Mouse (Mus musculus) heart, embryonic 12.5 days (tissue): ENCODE data around the gene Hist1h3c. TPM values are rescaled to one million over a fixed set of nuclear protein-coding genes. Genes with fewer than 3 reads are reported as not detected.
"Not testable (repeated sequence)": the region's sequence is repeated elsewhere in the genome, so short reads cannot be mapped to it uniquely, and the experiment has no call there.

Experiments
- ATAC-seq: fragments of 200-750 bp; cut with Nextera tagmentation; 2 replicates; pipeline ENCODE4 v1.8.0; 2017; ENCODE audit warnings: moderate TSS enrichment, moderate library complexity; ENCODE audit not compliant: insufficient number of reproducible peaks, low FRiP score
- H3K27ac ChIP-seq: fragments of 300-500 bp; sonication (generic); 2 replicates; pipeline ENCODE4 v1.5.1; 2016; ENCODE audit warnings: mild to moderate bottlenecking, moderate library complexity; ENCODE audit not compliant: poor library complexity, severe bottlenecking
- H3K27me3 ChIP-seq: fragments of 300-500 bp; sonication (generic); replicated peaks from 2 replicates; pipeline ENCODE4 v1.6.1; 2016; ENCODE audit warnings: mild to moderate bottlenecking, moderate library complexity
- H3K36me3 ChIP-seq: fragments of 300-500 bp; sonication (generic); 2 replicates; pipeline ENCODE4 v1.6.1; 2016; ENCODE audit warnings: mild to moderate bottlenecking, moderate library complexity
- H3K4me1 ChIP-seq: fragments of 300-500 bp; sonication (generic); replicated peaks from 2 replicates; pipeline ENCODE4 v1.6.1; 2016; ENCODE audit warnings: mild to moderate bottlenecking
- H3K4me2 ChIP-seq: fragments of 300-500 bp; sonication (generic); 2 replicates; pipeline ENCODE4 v1.6.1; 2016; ENCODE audit warnings: mild to moderate bottlenecking, moderate library complexity
- H3K4me3 ChIP-seq: fragments of 300-500 bp; sonication (generic); 2 replicates; pipeline ENCODE4 v1.5.1; 2016; ENCODE audit warnings: mild to moderate bottlenecking
- H3K9ac ChIP-seq: fragments of 300-500 bp; sonication (generic); 2 replicates; pipeline ENCODE4 v1.6.1; 2016; ENCODE audit warnings: mild to moderate bottlenecking, moderate library complexity
- H3K9me3 ChIP-seq: fragments of 300-500 bp; sonication (generic); replicated peaks from 2 replicates; pipeline ENCODE4 v1.6.1; 2016; ENCODE audit warnings: mild to moderate bottlenecking, moderate library complexity
- WGBS: fragments of 180-500 bp; shearing (Covaris S2); methylation state at CpG from one replicate; pipeline ENCODE4 v1.1.7; 2016; 5-methylcytosine and 5-hydroxymethylcytosine counted together
- polyA plus RNA-seq: library from polyadenylated mRNA; unstranded; fragments of >200 nt; fragmentation: Nextera tagmentation; extraction: Ambion mirVana; gene quantifications from 2 replicates; pipeline ENCODE4 v1.2.1, GENCODE M21; 2016

Hist1h3c gene
- polyA plus RNA-seq = 3.0 and 5.1 TPM in 2 replicates

DNA sequence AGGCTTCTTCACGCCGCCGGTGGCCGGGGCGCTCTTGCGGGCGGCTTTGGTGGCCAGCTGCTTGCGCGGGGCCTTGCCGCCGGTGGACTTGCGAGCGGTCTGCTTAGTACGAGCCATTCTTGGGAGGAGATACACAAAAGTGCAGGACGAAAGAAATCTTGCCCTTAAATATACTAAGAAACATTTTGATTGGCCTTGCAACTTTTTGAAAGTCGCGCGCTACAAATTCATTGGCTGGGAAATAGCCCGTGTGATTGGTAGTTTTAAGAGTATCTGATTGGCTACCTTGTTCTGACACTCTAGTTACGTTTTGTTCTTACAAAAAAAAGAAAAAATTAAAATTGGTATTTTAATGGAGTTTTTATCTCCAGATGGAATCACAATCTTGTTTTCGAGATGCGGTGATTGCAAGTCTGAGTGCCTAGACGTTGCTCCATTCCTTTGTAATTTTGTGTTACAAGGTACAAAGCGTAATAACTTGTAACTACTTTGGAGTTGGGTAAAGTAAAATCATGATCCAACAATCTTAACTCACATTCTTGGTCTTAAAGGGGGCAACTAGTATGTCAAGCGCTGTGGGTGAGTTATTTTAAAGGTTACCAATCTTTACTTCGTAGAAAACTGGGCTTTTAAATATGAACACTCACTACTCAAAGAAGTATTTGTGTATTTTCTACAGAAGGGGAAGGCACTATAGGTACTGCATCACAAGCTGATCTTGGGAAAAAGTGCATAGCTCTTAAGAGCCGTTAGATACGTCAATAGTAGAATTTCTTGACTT is at the start of gene Hist1h3c:
TSS of gene Hist1h3c (minus strand) at position 222 of the 781 bp plus-strand sequence.
- H3K4me1 ChIP-seq = peaks cover 16% of the 10 kb centered on the region
- no peaks in the 10 kb centered on the region for H3K27me3 ChIP-seq
- H3K36me3 ChIP-seq = no peaks in the 10 kb centered on the region
- under 1% methylated on average over 28 of the region's 28 CpGs for WGBS
- peak; percentile 74 for ATAC-seq
- H3K9ac ChIP-seq = peak within 1 kb of the TSS; percentile 75
- peak within 1 kb of the TSS; percentile 52 for H3K4me3 ChIP-seq
- no peaks in the 10 kb centered on the region for H3K9me3 ChIP-seq
- peak within 1 kb of the TSS; percentile 69 for H3K4me2 ChIP-seq
- peak within 1 kb of the TSS; percentile 100 for H3K27ac ChIP-seq

DNA sequence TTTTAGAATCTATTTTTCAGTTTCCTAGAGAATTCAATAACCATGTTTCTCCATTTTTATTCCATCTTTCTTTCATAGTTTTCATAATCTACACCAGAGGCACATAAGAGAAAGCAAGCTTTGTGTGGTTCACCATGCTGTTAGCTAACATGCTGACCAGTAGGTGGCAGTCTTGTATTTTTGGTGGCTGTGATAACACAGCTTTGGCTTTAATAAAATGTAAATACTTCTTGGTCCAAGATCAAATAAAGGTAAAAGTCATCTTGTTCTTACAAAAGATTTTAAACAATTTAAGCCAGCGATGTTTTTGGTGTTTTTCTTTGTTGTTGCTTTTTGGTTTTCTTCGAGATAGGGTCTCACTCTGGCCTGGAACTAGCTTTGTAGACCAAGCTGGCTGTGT is 47.1 kb upstream of the Hist1h3c start:
- H3K27me3 ChIP-seq = no peaks in the 10 kb centered on the region
- no peaks in the 10 kb centered on the region for H3K9me3 ChIP-seq
- 41% methylated on average over 2 of the region's 2 CpGs for WGBS
- no peak for ATAC-seq
- H3K9ac ChIP-seq = no peak overlapping the region
- H3K4me3 ChIP-seq = no peak overlapping the region
- no peaks in the 10 kb centered on the region for H3K36me3 ChIP-seq
- no peak overlapping the region for H3K27ac ChIP-seq
- no peaks in the 10 kb centered on the region for H3K4me1 ChIP-seq
- no peak overlapping the region for H3K4me2 ChIP-seq

DNA sequence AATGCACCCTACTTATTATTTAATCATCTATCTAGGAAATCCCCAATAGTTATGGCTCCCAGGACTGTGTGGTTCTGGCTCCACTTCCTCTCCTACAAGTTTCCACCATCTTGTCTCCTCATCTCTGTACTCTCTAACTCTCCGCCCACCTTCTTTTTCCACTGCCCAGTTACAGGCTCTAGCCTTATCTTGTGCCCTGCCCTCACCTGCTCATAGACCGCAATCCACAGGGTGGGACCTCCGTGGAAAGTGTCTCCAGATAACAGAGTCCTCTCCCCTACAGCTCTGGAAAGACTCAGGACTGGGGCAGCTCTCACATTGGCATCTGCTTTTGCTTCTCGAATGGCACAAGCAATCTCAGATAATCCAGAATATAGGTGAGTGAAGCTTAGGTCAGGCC is 33.6 kb upstream of the Hist1h3c start:
- H3K9me3 ChIP-seq = no peaks in the 10 kb centered on the region
- no peak overlapping the region for H3K9ac ChIP-seq
- no peak for ATAC-seq
- 49% methylated on average over 4 of the region's 4 CpGs for WGBS
- no peaks in the 10 kb centered on the region for H3K27me3 ChIP-seq
- no peak overlapping the region for H3K4me2 ChIP-seq
- H3K4me1 ChIP-seq = no peaks in the 10 kb centered on the region
- H3K27ac ChIP-seq = no peak overlapping the region
- H3K36me3 ChIP-seq = no peaks in the 10 kb centered on the region
- H3K4me3 ChIP-seq = no peak overlapping the region

DNA sequence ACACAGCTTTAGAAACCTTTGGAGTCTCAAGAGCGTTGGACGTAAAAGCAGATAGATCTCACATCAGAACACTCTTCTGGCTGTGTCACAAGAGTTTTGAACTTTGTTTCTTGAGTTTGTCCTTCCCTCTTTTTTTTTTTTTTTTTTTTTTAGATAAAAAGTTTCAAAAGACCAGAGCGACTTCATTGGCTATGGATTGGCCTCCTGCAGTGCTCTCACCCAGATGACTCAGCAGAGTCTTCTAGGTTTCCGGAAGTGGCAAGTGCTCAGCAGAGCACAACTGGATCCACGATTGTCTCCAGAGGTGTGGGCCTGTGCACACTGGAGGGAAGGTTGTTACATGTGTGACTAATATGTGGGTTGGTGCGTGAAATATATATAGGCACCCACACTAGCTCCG is 32.9 kb upstream of the Hist1h3c start:
- Histone ChIP-seq H3K9ac (no peak overlapping the region), H3K27ac (no peak overlapping the region)
- 86% methylated on average over 7 of the region's 7 CpGs for WGBS

DNA sequence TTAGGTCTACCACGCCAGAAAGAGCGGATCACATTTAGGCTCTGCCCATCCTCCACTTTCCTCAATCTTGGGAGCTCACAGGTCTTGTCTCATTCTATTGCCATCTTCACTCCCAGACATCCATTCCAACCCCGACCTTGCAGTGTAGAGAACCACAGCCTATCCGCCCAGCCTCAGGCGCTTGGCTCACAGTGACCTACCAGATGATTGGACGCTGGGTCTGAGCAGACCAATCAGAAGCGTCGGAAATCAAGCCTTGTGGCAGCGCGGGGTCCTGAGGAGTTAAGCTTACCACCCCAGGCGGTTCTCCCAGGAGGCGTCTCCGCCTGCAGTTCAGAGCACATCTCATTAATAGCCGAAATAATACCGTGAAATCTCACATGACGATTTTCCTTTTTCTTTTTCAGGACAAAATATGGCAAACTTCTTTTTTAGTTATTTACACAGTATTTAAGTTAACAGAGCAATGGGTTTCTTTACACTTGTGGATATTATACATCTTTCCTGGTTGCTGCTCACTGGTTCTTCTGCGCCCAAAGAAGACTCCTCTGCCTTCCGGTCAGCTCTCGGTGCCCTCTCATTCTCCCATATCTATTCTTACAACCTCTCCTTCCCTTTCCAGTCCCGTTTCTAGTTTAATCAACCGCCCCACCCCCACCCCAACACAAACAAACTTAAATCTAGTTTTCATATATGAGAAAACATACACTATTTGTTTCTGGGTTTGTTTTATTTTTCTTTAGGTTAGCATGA is 27.3 kb upstream of the Hist1h3c start:
- peak; percentile 91 for ATAC-seq
- 13% methylated on average over 21 of the region's 21 CpGs for WGBS
- H3K27me3 ChIP-seq = no peaks in the 10 kb centered on the region
- no peaks in the 10 kb centered on the region for H3K9me3 ChIP-seq
- peak overlapping the region; percentile 20 for H3K4me3 ChIP-seq
- H3K36me3 ChIP-seq = no peaks in the 10 kb centered on the region
- no peak overlapping the region for H3K9ac ChIP-seq
- 0 out of 2 replicates have a peak overlapping the region, but pooled peaks have one; percentile 47 for H3K27ac ChIP-seq
- 0 out of 2 replicates have a peak, but pooled peaks cover 7% of the 10 kb centered on the region for H3K4me1 ChIP-seq
- H3K4me2 ChIP-seq = peak overlapping the region; percentile 62

More for the DNA sequence above, 32.9 kb upstream of the Hist1h3c start:
- Histone ChIP-seq H3K4me2 (no peak overlapping the region), H3K4me3 (no peak overlapping the region), H3K9me3 (no peaks in the 10 kb centered on the region), H3K4me1 (no peaks in the 10 kb centered on the region), H3K36me3 (no peaks in the 10 kb centered on the region), H3K27me3 (no peaks in the 10 kb centered on the region)
- ATAC-seq = no peak

- not testable (repeated sequence) for H3K9ac ChIP-seq, H3K27me3 ChIP-seq, H3K4me2 ChIP-seq, H3K4me3 ChIP-seq, H3K27ac ChIP-seq, ATAC-seq, H3K36me3 ChIP-seq, H3K9me3 ChIP-seq
- H3K4me1 ChIP-seq = peaks cover 12% of the 10 kb centered on the region
- 86% methylated on average over 2 of the region's 2 CpGs for WGBS
Measured at GRCm38 (mm10) chr13:23769613-23770012, 24.2 kb upstream of the Hist1h3c start, which contains the start of gene Trim38. Gene Trim38, plus strand, starts transcription at chr13:23769913.

DNA sequence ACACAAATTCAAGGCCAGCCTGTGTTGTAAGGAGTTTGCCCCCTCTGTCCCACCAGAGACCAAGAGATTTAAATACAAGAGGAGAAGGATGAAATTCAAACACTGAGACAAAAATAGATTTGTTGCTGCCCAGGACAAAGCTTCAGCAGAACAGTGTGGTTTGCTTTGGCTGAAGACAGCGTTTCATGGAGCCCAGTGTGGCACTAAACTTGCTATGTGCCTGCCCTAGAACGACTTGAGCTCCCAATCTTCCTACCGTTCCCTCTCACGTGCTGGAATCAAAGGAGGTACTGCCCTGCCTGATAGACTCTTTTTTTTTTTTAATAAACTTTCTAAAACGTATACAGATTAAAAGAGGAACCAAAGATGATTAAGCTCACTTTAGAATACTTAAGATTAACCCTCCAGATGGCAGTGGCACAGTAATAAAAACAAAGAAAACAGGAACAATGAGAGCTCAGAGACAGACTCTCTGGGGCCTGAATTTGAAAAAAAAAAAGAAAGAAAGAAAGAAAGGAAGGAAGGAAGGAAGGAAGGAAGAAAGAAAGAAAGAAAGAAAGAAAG is 23.5 kb upstream of the Hist1h3c start:
- no peaks in the 10 kb centered on the region for H3K9me3 ChIP-seq
- no peak overlapping the region for H3K27ac ChIP-seq
- H3K36me3 ChIP-seq = no peaks in the 10 kb centered on the region
- no peak overlapping the region for H3K9ac ChIP-seq
- no peak overlapping the region for H3K4me2 ChIP-seq
- no peak overlapping the region for H3K4me3 ChIP-seq
- no peak for ATAC-seq
- WGBS = 51% methylated on average over 5 of the region's 5 CpGs
- H3K27me3 ChIP-seq = no peaks in the 10 kb centered on the region
- peaks cover 18% of the 10 kb centered on the region for H3K4me1 ChIP-seq

DNA sequence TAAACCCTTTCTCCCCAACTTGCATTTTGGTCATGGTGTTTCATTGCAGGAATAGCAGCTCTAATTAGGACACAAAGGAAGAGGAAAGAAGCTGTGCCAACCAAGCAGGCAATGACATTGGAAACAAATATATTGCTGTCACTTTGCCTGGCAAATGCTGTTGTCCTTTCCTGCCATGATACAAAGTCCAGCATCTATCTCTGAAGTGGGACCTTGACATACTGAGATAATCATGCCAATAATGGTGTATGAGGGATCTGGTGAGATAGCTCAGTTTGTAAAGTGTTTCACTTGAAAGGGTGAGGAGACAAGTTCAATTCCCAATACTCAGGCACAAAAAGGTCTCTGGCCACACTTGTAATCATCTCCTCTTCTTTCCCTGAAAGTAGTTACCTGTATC is 21.4 kb upstream of the Hist1h3c start:
- Histone ChIP-seq H3K9ac (no peak overlapping the region), H3K4me3 (no peak overlapping the region), H3K27me3 (no peaks in the 10 kb centered on the region), H3K9me3 (no peaks in the 10 kb centered on the region), H3K36me3 (no peaks in the 10 kb centered on the region), H3K4me2 (no peak overlapping the region), H3K27ac (no peak overlapping the region), H3K4me1 (peaks cover 20% of the 10 kb centered on the region)
- ATAC-seq = no peak

- ATAC-seq = no peak
- H3K36me3 ChIP-seq = no peaks in the 10 kb centered on the region
- H3K4me1 ChIP-seq = peaks cover 24% of the 10 kb centered on the region
- no peaks in the 10 kb centered on the region for H3K9me3 ChIP-seq
- no peaks in the 10 kb centered on the region for H3K27me3 ChIP-seq
- no peak overlapping the region for H3K4me2 ChIP-seq
- no peak overlapping the region for H3K9ac ChIP-seq
- H3K27ac ChIP-seq = no peak overlapping the region
- no peak overlapping the region for H3K4me3 ChIP-seq
- WGBS = 66% methylated on average over 1 of the region's 1 CpGs
Measured at GRCm38 (mm10) chr13:23765172-23765513, 19.7 kb upstream of the Hist1h3c start.

GRCm38 (mm10) chr13:23764324-23765171 is 19.1 kb upstream of the Hist1h3c start:
- H3K9me3 ChIP-seq = no peaks in the 10 kb centered on the region
- 38% methylated on average over 12 of the region's 12 CpGs for WGBS
- ATAC-seq = no peak
- H3K36me3 ChIP-seq = no peaks in the 10 kb centered on the region
- peak overlapping the region; percentile 80 for H3K4me2 ChIP-seq
- H3K4me1 ChIP-seq = peaks cover 27% of the 10 kb centered on the region
- peak overlapping the region; percentile 94 for H3K27ac ChIP-seq
- H3K4me3 ChIP-seq = peak overlapping the region; percentile 57
- H3K9ac ChIP-seq = peak overlapping the region; percentile 81
- H3K27me3 ChIP-seq = no peaks in the 10 kb centered on the region
